Mouse (Mus musculus): Measurements from ENCODE around the gene Gm9970.
"Not testable (repeated sequence)": the region's sequence is repeated elsewhere in the genome, so short reads cannot be mapped to it uniquely, and the experiment has no call there.

GRCm38 (mm10) chr5:31216554-31216953, 24.5 kb downstream of the Gm9970 start:
- TF ChIP-seq ETS1 (IDR thresholded peaks at IDR 0.05; ENCODE audit: low read depth, low read length); MEF2A (IDR thresholded peaks at IDR 0.05; ENCODE audit: extremely low read depth, insufficient replicate concordance, low read depth, low read length, poor library complexity, severe bottlenecking); MAFK (IDR thresholded peaks at IDR 0.05; ENCODE audit: borderline replicate concordance, low read depth, low read length); KAT2A (conservative IDR thresholded peaks at IDR 0.05; ENCODE audit: low read depth, low read length); GABPA (IDR thresholded peaks at IDR 0.05; ENCODE audit: low read depth, low read length); NRF1 (IDR thresholded peaks at IDR 0.05; ENCODE audit: insufficient read depth, low read depth, low read length, poor library complexity, severe bottlenecking); ELF1 (IDR thresholded peaks at IDR 0.05; ENCODE audit: low read depth, low read length); JUND (IDR thresholded peaks at IDR 0.05; ENCODE audit: low read depth, low read length); POLR2AphosphoS5 (IDR thresholded peaks at IDR 0.05; ENCODE audit: borderline replicate concordance, low read depth, low read length): not testable (repeated sequence)
- TF ChIP-seq CTCF (IDR thresholded peaks at IDR 0.05 in 2 of 3, conservative IDR thresholded peaks at IDR 0.05 in 1 of 3; ENCODE audit: control insufficient read depth in 1 of 3, insufficient read depth in 1 of 3, low read depth in 2 of 3, low read length in 3 of 3, poor library complexity in 1 of 3, severe bottlenecking in 1 of 3) (peak in 1 of 3 experiments; percentile 15; a peak in 1 of 6 replicates), SIN3A (IDR thresholded peaks at IDR 0.05; ENCODE audit: low read length) (0 out of 2 replicates have a peak, but pooled peaks have one; percentile 25)
